Mouse (Mus musculus): Measurements from ENCODE around the gene Rhof. TPM values are rescaled to one million over a fixed set of nuclear protein-coding genes. Genes with fewer than 3 reads are reported as not detected.

Gene Rhof
- polyA plus RNA-seq, 1 experiment from 2014 or later, result 6.8 TPM

DNA sequence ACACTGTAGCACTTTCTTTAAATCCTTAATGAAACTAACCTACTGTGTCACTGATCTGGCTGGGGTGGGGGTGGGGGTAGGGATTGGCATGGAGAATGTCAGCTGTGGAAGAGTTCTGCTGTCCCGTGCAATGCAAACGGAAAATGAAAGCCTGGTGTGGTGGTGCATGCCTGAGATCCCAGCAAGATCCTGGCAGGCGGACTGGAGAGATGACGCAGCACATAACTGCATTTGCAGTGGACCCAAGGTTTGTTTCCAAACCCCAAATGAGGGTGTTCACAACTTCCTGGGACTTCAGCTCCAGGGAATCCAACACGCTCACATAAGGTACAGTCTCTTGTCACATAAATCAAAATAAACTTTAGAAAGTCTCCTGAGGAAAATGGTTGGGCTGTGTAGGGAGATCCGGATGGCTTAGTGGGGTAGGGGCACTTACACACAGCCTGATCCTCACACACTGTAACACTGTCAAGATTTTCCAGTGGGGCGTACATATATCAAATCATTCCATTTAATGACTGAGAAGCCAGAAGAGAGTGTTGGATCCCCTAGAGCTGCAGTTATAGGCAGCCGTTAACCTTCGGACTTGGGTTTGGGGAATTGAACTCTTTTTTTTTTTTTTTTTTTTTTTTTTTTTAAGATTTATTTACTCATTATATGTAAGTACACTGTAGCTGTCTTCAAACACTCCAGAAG, 71.6 kb downstream of the Rhof start:
- Histone ChIP-seq H3K27ac (ENCODE audit: low read depth, low read length) (no peak overlapping the region), H3K9ac (ENCODE audit: low read length) (no peak overlapping the region; the same call in 1 of the 2 replicates), H3K9me3 (replicated peaks; ENCODE audit: control insufficient read depth, low read length) (no peaks in the 10 kb centered on the region), H3K36me3 (ENCODE audit: control insufficient read depth, insufficient read depth, low read length) (no peaks in the 10 kb centered on the region), H3K4me1 (ENCODE audit: control insufficient read depth, insufficient read depth, low read length) (no peaks in the 10 kb centered on the region), H3K4me2 (ENCODE audit: low read length) (no peak overlapping the region), H3K27me3 (replicated peaks; ENCODE audit: control insufficient read depth, insufficient read depth, low read length) (no peaks in the 10 kb centered on the region), H3K4me3 (ENCODE audit: low read depth, low read length) (no peak overlapping the region)
- WGBS, result 88% methylated on average over 9 of the region's 9 CpGs
- no peak for DNase-seq (ENCODE audit: low spot score)
- no peak for ATAC-seq

DNA sequence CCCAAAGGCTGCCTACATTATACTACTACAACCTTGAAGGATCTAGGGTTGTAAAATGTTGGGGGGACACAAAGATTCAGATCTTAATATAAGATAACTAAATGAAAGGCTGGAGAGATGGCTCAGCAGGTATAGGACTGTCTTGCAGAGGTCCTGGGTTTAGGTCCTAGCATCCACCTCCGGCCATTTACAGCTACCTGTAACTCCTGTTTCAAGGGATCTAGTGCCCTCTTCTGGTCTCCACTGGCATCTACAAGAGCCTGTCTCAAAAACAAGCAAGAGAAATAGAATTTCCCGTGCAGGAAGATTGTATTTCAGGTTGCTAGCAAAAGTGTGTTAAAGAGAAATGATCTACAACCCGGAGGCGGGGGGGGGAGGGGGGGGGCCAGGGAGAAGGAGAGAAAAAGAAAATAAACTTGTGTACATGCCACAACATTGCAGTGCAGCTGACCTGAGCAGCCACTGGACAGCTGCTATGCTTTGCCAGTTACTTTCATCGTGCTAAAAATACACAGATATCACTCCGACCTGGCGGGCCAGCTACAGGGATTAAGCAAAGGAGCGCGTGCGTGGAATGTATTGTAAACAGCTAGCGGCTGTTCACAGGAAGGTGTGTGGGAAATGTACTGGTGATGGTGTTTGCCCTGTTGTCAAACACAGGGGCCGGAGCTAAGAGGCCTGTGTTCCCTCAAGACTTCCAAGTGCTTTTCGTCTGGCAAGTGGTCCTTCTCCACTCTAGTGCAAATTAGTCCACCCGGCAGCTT, 72.6 kb downstream of the Rhof start:
- Histone ChIP-seq H3K4me1 (ENCODE audit: control insufficient read depth, insufficient read depth, low read length) (no peaks in the 10 kb centered on the region), H3K9me3 (replicated peaks; ENCODE audit: control insufficient read depth, low read length) (no peaks in the 10 kb centered on the region), H3K27ac (ENCODE audit: low read depth, low read length) (no peak overlapping the region; the same call in 1 of the 2 replicates), H3K4me3 (ENCODE audit: low read depth, low read length) (no peak overlapping the region), H3K4me2 (ENCODE audit: low read length) (no peak overlapping the region), H3K9ac (ENCODE audit: low read length) (no peak overlapping the region), H3K36me3 (ENCODE audit: control insufficient read depth, insufficient read depth, low read length) (no peaks in the 10 kb centered on the region), H3K27me3 (replicated peaks; ENCODE audit: control insufficient read depth, insufficient read depth, low read length) (no peaks in the 10 kb centered on the region)
- DNase-seq (ENCODE audit: low spot score), result peak; percentile 42
- no peak for ATAC-seq
- 33% methylated on average over 14 of the region's 14 CpGs for WGBS

DNA sequence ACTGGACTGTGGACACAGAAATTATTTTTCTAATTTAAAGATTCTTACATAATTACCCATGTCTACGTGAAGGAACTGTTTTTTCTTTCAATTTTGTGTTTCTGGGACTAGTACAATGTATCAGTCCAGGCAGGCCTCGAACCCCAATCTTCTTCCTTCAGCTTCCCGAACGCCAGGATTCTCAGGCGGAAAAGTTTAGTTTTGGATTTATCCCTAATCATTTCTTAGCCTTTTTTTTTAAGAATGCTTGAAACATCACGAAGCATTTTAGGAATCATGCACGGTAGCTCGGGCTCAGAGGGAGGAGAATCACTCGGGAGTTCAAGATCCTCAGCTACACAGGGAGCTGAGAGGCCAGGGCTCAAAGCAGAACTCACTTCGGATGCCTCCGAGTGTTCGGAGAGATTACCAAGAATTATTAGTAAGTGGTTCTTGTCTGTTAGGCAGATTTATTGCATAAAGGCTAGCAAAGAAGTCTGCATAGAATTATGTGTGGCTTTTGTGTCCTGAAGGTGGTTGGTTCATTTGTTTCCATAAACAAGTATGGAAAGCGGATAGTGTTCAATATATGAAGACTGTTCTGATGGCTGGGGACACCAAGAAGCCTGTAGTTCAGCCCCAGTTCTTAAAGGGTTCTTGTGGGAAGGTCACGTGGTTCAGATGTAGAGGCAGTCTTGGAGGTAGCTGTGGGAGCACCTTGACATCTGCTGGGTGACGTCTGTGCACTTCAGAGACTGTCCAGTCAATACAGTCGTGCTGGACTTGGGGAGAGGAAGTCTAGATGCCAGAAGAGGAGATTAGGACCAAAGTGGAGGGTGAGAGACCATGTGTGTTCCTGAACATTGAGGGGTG, 74.0 kb downstream of the Rhof start:
- peak overlapping the region; percentile 54 for H3K9ac ChIP-seq (ENCODE audit: low read length)
- DNase-seq (ENCODE audit: low spot score) (no peak), ATAC-seq (no peak)
- 45% methylated on average over 16 of the region's 16 CpGs for WGBS
- H3K4me1 ChIP-seq (ENCODE audit: control insufficient read depth, insufficient read depth, low read length), result no peaks in the 10 kb centered on the region
- peak overlapping the region; percentile 49 for H3K4me2 ChIP-seq (ENCODE audit: low read length)
- peak overlapping the region; percentile 35 for H3K4me3 ChIP-seq (ENCODE audit: low read depth, low read length)
- H3K36me3 ChIP-seq (ENCODE audit: control insufficient read depth, insufficient read depth, low read length), result no peaks in the 10 kb centered on the region
- H3K9me3 ChIP-seq (replicated peaks; ENCODE audit: control insufficient read depth, low read length), result no peaks in the 10 kb centered on the region
- H3K27me3 ChIP-seq (replicated peaks; ENCODE audit: control insufficient read depth, insufficient read depth, low read length), result no peaks in the 10 kb centered on the region
- 0 out of 2 replicates have a peak overlapping the region, but pooled peaks have one; percentile 14 for H3K27ac ChIP-seq (ENCODE audit: low read depth, low read length)

DNA sequence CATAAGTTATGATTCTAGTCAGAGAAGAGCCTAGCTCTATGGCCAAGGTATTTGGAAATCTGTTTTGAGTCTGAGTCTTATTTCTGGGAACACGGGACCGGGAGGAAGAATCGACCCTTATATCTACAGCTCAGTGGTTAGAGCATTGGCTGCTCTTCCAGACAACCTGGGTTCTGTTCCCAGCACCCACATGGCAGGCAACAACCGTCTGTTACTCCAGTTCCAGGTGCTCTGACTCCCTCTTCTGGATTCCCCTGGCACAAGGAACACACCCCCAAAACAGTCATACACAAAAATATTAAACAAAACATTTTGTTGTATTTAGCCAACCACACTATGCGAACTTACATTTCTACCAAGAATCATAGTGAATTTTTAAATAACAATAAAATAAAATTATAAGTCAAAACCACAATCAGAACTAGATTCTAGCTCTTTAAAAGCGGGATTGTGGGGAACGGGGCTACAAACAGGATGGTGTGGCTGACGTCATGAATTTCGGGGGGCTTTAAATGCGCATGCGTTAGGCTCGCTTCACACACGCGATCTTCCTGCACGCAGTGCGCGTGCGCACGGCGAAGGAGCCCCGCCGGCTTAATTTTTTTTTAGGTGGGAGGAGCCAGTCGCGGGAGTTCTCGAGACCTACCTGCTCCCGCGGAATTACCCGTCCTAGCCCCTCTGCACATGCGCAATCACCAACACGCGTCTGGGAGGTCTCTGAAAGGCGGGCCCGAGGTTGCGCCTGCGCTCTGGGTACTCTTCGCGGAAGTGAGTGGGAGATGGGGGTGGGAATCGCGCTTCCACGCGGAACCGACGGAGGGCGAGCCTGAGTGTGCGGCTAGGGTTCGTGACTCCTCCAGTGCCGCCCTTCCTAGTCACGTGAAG, 74.9 kb downstream of the Rhof start:
- H3K4me1 ChIP-seq (ENCODE audit: control insufficient read depth, insufficient read depth, low read length), result no peaks in the 10 kb centered on the region
- no peaks in the 10 kb centered on the region for H3K36me3 ChIP-seq (ENCODE audit: control insufficient read depth, insufficient read depth, low read length)
- no peaks in the 10 kb centered on the region for H3K27me3 ChIP-seq (replicated peaks; ENCODE audit: control insufficient read depth, insufficient read depth, low read length)
- peak overlapping the region; percentile 49 for H3K4me2 ChIP-seq (ENCODE audit: low read length)
- H3K9ac ChIP-seq (ENCODE audit: low read length), result peak overlapping the region; percentile 54
- peak; percentile 100 for DNase-seq (ENCODE audit: low spot score)
- H3K4me3 ChIP-seq (ENCODE audit: low read depth, low read length), result peak overlapping the region; percentile 35
- ATAC-seq, result peak; percentile 95
- WGBS, result 8% methylated on average over 48 of the region's 48 CpGs
- no peaks in the 10 kb centered on the region for H3K9me3 ChIP-seq (replicated peaks; ENCODE audit: control insufficient read depth, low read length)
- 0 out of 2 replicates have a peak overlapping the region, but pooled peaks have one; percentile 14 for H3K27ac ChIP-seq (ENCODE audit: low read depth, low read length)

Other genes starting within 250 kb of the Rhof start
- 73.8 and 94.1 TPM in 2 replicates for gene Kdm2b, start 142.9 kb downstream of the Rhof start, polyA plus RNA-seq (2014; fragmentation: Nextera tagmentation; extraction: Ambion mirVana)
- gene Orai1, start 117.6 kb downstream of the Rhof start, polyA plus RNA-seq (2014; fragmentation: Nextera tagmentation; extraction: Ambion mirVana), result 13.3 and 13.8 TPM in 2 replicates
- gene Morn3, start 85.7 kb downstream of the Rhof start, polyA plus RNA-seq (2014; fragmentation: Nextera tagmentation; extraction: Ambion mirVana), result 0.63 and 0.83 TPM in 2 replicates
- 8.1 and 10.6 TPM in 2 replicates for gene Tmem120b, start 64.3 kb downstream of the Rhof start, polyA plus RNA-seq (2014; fragmentation: Nextera tagmentation; extraction: Ambion mirVana)
- 8.6 and 11.6 TPM in 2 replicates for gene Setd1b, start 9.5 kb upstream of the Rhof start, polyA plus RNA-seq (2014; fragmentation: Nextera tagmentation; extraction: Ambion mirVana)
- 52.5 and 63.5 TPM in 2 replicates for gene Psmd9, start 36.7 kb upstream of the Rhof start, polyA plus RNA-seq (2014; fragmentation: Nextera tagmentation; extraction: Ambion mirVana)
- not detected in 2 replicates for gene Hpd, start 50.0 kb upstream of the Rhof start, polyA plus RNA-seq (2014; fragmentation: Nextera tagmentation; extraction: Ambion mirVana)
- 2.3 and 2.4 TPM in 2 replicates for gene Wdr66, start 119.4 kb upstream of the Rhof start, polyA plus RNA-seq (2014; fragmentation: Nextera tagmentation; extraction: Ambion mirVana)
- gene Bcl7a, start 211.1 kb upstream of the Rhof start, polyA plus RNA-seq (2014; fragmentation: Nextera tagmentation; extraction: Ambion mirVana), result 71.6 and 78.2 TPM in 2 replicates